ENCODE assay signal across 8 mouse cellular contexts in the genomic region with DNA sequence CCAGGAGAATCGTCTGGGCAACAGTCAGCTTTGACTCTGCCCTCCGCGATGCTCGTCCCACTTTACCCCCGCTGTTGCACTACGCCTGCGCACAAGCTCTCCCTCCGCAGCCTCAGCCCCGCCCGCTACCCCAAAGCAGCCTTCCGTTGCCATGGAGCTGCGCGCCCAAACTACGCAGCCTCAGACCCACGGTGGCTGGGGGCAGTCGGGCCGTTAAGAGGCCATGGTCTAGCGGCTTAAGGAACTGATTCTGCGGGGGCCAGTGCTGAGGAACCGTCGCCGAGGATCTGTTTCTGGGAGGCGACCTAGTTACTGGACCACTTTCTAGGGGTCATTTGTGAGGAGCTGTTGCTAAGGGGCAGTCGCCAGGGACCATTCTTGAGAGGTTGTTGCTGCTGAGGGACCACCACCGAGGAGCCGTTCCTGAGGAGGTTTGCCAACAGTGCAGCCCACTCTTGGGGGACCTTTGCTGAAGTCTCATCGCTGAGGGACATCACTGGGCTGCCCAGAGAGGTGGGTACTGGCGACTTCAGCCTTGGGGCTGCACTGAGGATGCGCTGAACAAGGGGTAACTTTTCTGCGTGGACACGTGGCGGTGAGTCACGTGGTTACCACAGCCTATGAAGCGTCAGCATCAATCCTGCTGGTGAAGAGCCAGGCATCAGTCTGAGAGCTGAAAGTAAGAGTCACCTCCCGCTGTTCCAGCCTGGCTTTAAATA. TPM values are rescaled to one million over a fixed set of nuclear protein-coding genes. Genes with fewer than 3 reads are reported as not detected.
DNase-seq lines count a peak whose midpoint lies in the region; ATAC-seq lines count a peak whose summit lies in the region.

A gene (plus strand): TSS at position 133 of the 719 bp plus-strand sequence.

- H3K27me3 ChIP-seq in forebrain, embryonic 11.5 days (ENCODE audit: control insufficient read depth, insufficient read depth, low read length): no peaks in the 10 kb centered on the region
- H3K27me3 ChIP-seq in heart, embryonic 15.5 days: peaks cover 7% of the 10 kb centered on the region; the same call in 1 of the 2 replicates
- H3K27me3 ChIP-seq in liver, embryonic 11.5 days (replicated peaks; ENCODE audit: control insufficient read depth, insufficient read depth, low read length): peaks cover 12% of the 10 kb centered on the region
- no peaks in the 10 kb centered on the region for H3K27me3 ChIP-seq in neural tube, embryonic 11.5 days (ENCODE audit: control insufficient read depth, insufficient read depth, low read length)

- H3K4me1 ChIP-seq in forebrain, embryonic 11.5 days (replicated peaks; ENCODE audit: control insufficient read depth, insufficient read depth, low read length): 0 out of 2 replicates have a peak, but pooled peaks cover 2% of the 10 kb centered on the region
- peaks cover 6% of the 10 kb centered on the region for H3K4me1 ChIP-seq in heart, embryonic 15.5 days (replicated peaks)
- H3K4me1 ChIP-seq in liver, embryonic 11.5 days (replicated peaks; ENCODE audit: control insufficient read depth, insufficient read depth, low read length): no peaks in the 10 kb centered on the region
- no peaks in the 10 kb centered on the region for H3K4me1 ChIP-seq in neural tube, embryonic 11.5 days (ENCODE audit: control insufficient read depth, insufficient read depth, low read length)

- H3K4me2 ChIP-seq in forebrain, embryonic 11.5 days (ENCODE audit: low read depth, low read length, severe bottlenecking): peak within 1 kb of the TSS; percentile 83
- H3K4me2 ChIP-seq in heart, embryonic 15.5 days: peak within 1 kb of the TSS; percentile 83
- H3K4me2 ChIP-seq in liver, embryonic 11.5 days: peak within 1 kb of the TSS; percentile 56
- peak within 1 kb of the TSS; percentile 81 for H3K4me2 ChIP-seq in neural tube, embryonic 11.5 days (ENCODE audit: low read depth)

- H3K9me3 ChIP-seq in forebrain, embryonic 11.5 days (ENCODE audit: control insufficient read depth, low read length): no peaks in the 10 kb centered on the region
- H3K9me3 ChIP-seq in heart, embryonic 15.5 days (replicated peaks): no peaks in the 10 kb centered on the region
- H3K9me3 ChIP-seq in liver, embryonic 11.5 days (ENCODE audit: control insufficient read depth, low read length): no peaks in the 10 kb centered on the region
- no peaks in the 10 kb centered on the region for H3K9me3 ChIP-seq in neural tube, embryonic 11.5 days (ENCODE audit: control insufficient read depth, low read length)

- H3K4me3 ChIP-seq in forebrain, embryonic 11.5 days (ENCODE audit: low read depth, low read length): peak within 1 kb of the TSS; percentile 48
- H3K4me3 ChIP-seq in heart, embryonic 15.5 days: peak within 1 kb of the TSS; percentile 51
- H3K4me3 ChIP-seq in liver, embryonic 11.5 days (ENCODE audit: low read depth, low read length): peak within 1 kb of the TSS; percentile 37
- peak within 1 kb of the TSS; percentile 49 for H3K4me3 ChIP-seq in neural tube, embryonic 11.5 days (ENCODE audit: low read depth, low read length)

- peak within 1 kb of the TSS; percentile 32; the same call in 1 of the 2 replicates for H3K27ac ChIP-seq in forebrain, embryonic 11.5 days (ENCODE audit: low read depth, low read length)
- H3K27ac ChIP-seq in heart, embryonic 15.5 days: no peak within 1 kb of the TSS
- no peak within 1 kb of the TSS for H3K27ac ChIP-seq in liver, embryonic 11.5 days (ENCODE audit: low read depth, low read length)
- no peak within 1 kb of the TSS for H3K27ac ChIP-seq in neural tube, embryonic 11.5 days (ENCODE audit: low read depth, low read length)

- under 1% methylated on average over 35 of the region's 35 CpGs for WGBS in forebrain, embryonic 11.5 days
- under 1% methylated on average over 35 of the region's 35 CpGs for WGBS in heart, embryonic 15.5 days
- 1% methylated on average over 35 of the region's 35 CpGs for WGBS in liver, embryonic 11.5 days
- WGBS in neural tube, embryonic 11.5 days: under 1% methylated on average over 35 of the region's 35 CpGs

- no peaks in the 10 kb centered on the region for H3K36me3 ChIP-seq in forebrain, embryonic 11.5 days (ENCODE audit: control insufficient read depth, insufficient read depth, low read length)
- no peaks in the 10 kb centered on the region for H3K36me3 ChIP-seq in heart, embryonic 15.5 days
- H3K36me3 ChIP-seq in liver, embryonic 11.5 days (ENCODE audit: control insufficient read depth, insufficient read depth, low read length): no peaks in the 10 kb centered on the region
- no peaks in the 10 kb centered on the region for H3K36me3 ChIP-seq in neural tube, embryonic 11.5 days (ENCODE audit: control insufficient read depth, insufficient read depth, low read length)

- peak; percentile 81 for DNase-seq in CD4-positive, CD25-positive, alpha-beta regulatory T cell, adult 2 months (ENCODE audit: low read depth, low spot score)
- DNase-seq in brain, embryonic 18.5 days (ENCODE audit: low read depth, low spot score): peak; percentile 76
- peak; percentile 94 for DNase-seq in forebrain, embryonic 11.5 days (ENCODE audit: low spot score)
- peak; percentile 78 for DNase-seq in kidney, postnatal 10 days
- DNase-seq in liver, embryonic 11.5 days (ENCODE audit: low spot score): peak; percentile 70
- DNase-seq in neural tube, embryonic 11.5 days (ENCODE audit: low spot score): peak; percentile 93
- DNase-seq in testis, postnatal 14 days (ENCODE audit: low spot score): peak; percentile 80

- ATAC-seq in forebrain, embryonic 11.5 days (replicated peaks; ENCODE audit: low FRiP score): peak; percentile 96
- peak; percentile 83 for ATAC-seq in heart, embryonic 15.5 days (replicated peaks; ENCODE audit: insufficient number of reproducible peaks, insufficient read depth, low FRiP score, low read depth)
- ATAC-seq in liver, embryonic 11.5 days (replicated peaks; ENCODE audit: low FRiP score): no peak; the same call in 1 of the 2 replicates
- peak; percentile 97 for ATAC-seq in neural tube, embryonic 11.5 days (ENCODE audit: insufficient read depth, low FRiP score, low TSS enrichment)

- peak within 1 kb of the TSS; percentile 43 for H3K9ac ChIP-seq in forebrain, embryonic 11.5 days (ENCODE audit: low read length)
- 0 out of 2 replicates have a peak within 1 kb of the TSS, but pooled peaks have one; percentile 6 for H3K9ac ChIP-seq in heart, embryonic 15.5 days
- H3K9ac ChIP-seq in liver, embryonic 11.5 days (ENCODE audit: low read depth, low read length): no peak within 1 kb of the TSS
- peak within 1 kb of the TSS; percentile 35; the same call in 1 of the 2 replicates for H3K9ac ChIP-seq in neural tube, embryonic 11.5 days (ENCODE audit: low read length)

RNA-seq across cellular contexts. Expression of the gene that starts here (rescaled TPM):
- polyA plus RNA-seq in forebrain, embryonic 11.5 days (2014; fragmentation: Nextera tagmentation; extraction: Ambion mirVana): 8.7 and 9.1 TPM in 2 replicates
- polyA plus RNA-seq in heart, embryonic 15.5 days (2015; fragmentation: Nextera tagmentation; extraction: Ambion mirVana): 0.60 and 0.82 TPM in 2 replicates
- 0.90 and 1.1 TPM in 2 replicates for polyA plus RNA-seq in liver, embryonic 11.5 days (2014; fragmentation: Nextera tagmentation; extraction: Ambion mirVana)
- 5.4 and 5.6 TPM in 2 replicates for polyA plus RNA-seq in neural tube, embryonic 11.5 days (2014; fragmentation: Nextera tagmentation; extraction: Ambion mirVana)

Comparison
In these comparisons a context has a peak if more than half of its experiments do, and no peak if none do; other contexts are left out.
1. Peak in ATAC-seq, H3K4me3 ChIP-seq, H3K9ac ChIP-seq and H3K4me2 ChIP-seq in heart, embryonic 15.5 days; RNA of the gene not detected or under 1 TPM.